Mouse (Mus musculus) forebrain, embryonic 11.5 days (tissue): ENCODE measurements around the gene St7l. TPM values are rescaled to one million over a fixed set of nuclear protein-coding genes. Genes with fewer than 3 reads are reported as not detected.
"Not testable (repeated sequence)": the region's sequence is repeated elsewhere in the genome, so short reads cannot be mapped to it uniquely, and the experiment has no call there.

ENCODE experiments used
- ATAC-seq: fragments of 200-750 bp; cut with Nextera tagmentation; replicated peaks from 2 replicates; pipeline ENCODE4 v1.8.0; 2017; ENCODE audit warnings: moderate TSS enrichment; ENCODE audit not compliant: low FRiP score
- DNase-seq: peaks from one replicate; pipeline ENCODE4 v3.0.0-alpha.2; 2017; ENCODE audit warnings: low spot score
- H3K27ac ChIP-seq: fragments of 300-500 bp; sonication (generic); 2 replicates; pipeline ENCODE4 v1.5.1; 2014; ENCODE audit warnings: low read depth, low read length
- H3K27me3 ChIP-seq: fragments of 300-500 bp; sonication (generic); 2 replicates; pipeline ENCODE4 v1.6.1; 2014; ENCODE audit warnings: mild to moderate bottlenecking, low read length, mixed read lengths; ENCODE audit not compliant: control insufficient read depth, insufficient read depth
- H3K36me3 ChIP-seq: fragments of 300-500 bp; sonication (generic); 2 replicates; pipeline ENCODE4 v1.6.1; 2014; ENCODE audit warnings: mild to moderate bottlenecking, low read length, moderate library complexity, mixed read lengths; ENCODE audit not compliant: control insufficient read depth, insufficient read depth
- H3K4me1 ChIP-seq: fragments of 300-500 bp; sonication (generic); replicated peaks from 2 replicates; pipeline ENCODE4 v1.6.1; 2014; ENCODE audit warnings: low read length, mixed read lengths; ENCODE audit not compliant: control insufficient read depth, insufficient read depth
- H3K4me2 ChIP-seq: fragments of 300-500 bp; sonication (generic); 2 replicates; pipeline ENCODE4 v1.6.1; 2014; ENCODE audit warnings: low read depth, mild to moderate bottlenecking, low read length, moderate library complexity, mixed read lengths; ENCODE audit not compliant: severe bottlenecking
- H3K4me3 ChIP-seq: fragments of 300-500 bp; sonication (generic); 2 replicates; pipeline ENCODE4 v1.5.1; 2014; ENCODE audit warnings: low read depth, low read length
- H3K9ac ChIP-seq: fragments of 300-500 bp; sonication (generic); 2 replicates; pipeline ENCODE4 v1.6.1; 2014; ENCODE audit warnings: low read length
- H3K9me3 ChIP-seq: fragments of 300-500 bp; sonication (generic); 2 replicates; pipeline ENCODE4 v1.6.1; 2016; ENCODE audit warnings: low read length, mixed read lengths; ENCODE audit not compliant: control insufficient read depth
- WGBS: fragments of 180-500 bp; shearing (Covaris S2); extraction: QIAGEN DNeasy Blood & Tissue Kit; methylation state at CpG from one replicate; pipeline ENCODE4 v1.1.7; 2014; 5-methylcytosine and 5-hydroxymethylcytosine counted together
- polyA plus RNA-seq: library from polyadenylated mRNA; unstranded; fragments of >200 nt; fragmentation: Nextera tagmentation; extraction: Ambion mirVana; gene quantifications from 2 replicates; pipeline ENCODE4 v1.2.1, GENCODE M21; 2014

St7l gene
- polyA plus RNA-seq, 1 experiment from 2014 or later = 30.3 TPM

GRCm38 (mm10) chr3:104865341-104865788 lies 1.6 kb downstream of the St7l start:
- WGBS = 2% methylated on average over 12 of the region's 12 CpGs
- ATAC-seq = peak; percentile 22; the same call in 1 of the 2 replicates
- Histone ChIP-seq H3K27ac (peak overlapping the region; percentile 95; the same call in 1 of the 2 replicates), H3K9ac (peak overlapping the region; percentile 98), H3K36me3 (no peaks in the 10 kb centered on the region), H3K27me3 (no peaks in the 10 kb centered on the region), H3K4me1 (peaks cover 4% of the 10 kb centered on the region; the same call in 1 of the 2 replicates), H3K9me3 (no peaks in the 10 kb centered on the region), H3K4me2 (peak overlapping the region; percentile 71), H3K4me3 (peak overlapping the region; percentile 94)
- no peak for DNase-seq

GRCm38 (mm10) chr3:104866674-104867073 lies 2.9 kb downstream of the St7l start:
- not testable (repeated sequence) for H3K4me3 ChIP-seq, H3K36me3 ChIP-seq, H3K9me3 ChIP-seq, H3K4me1 ChIP-seq, ATAC-seq, H3K9ac ChIP-seq, H3K27ac ChIP-seq, DNase-seq, H3K4me2 ChIP-seq, H3K27me3 ChIP-seq

GRCm38 (mm10) chr3:104869611-104870010 lies 5.8 kb downstream of the St7l start:
- no peak for DNase-seq
- Histone ChIP-seq H3K9ac (no peak overlapping the region), H3K4me1 (peaks cover 4% of the 10 kb centered on the region; the same call in 1 of the 2 replicates), H3K27ac (no peak overlapping the region), H3K27me3 (no peaks in the 10 kb centered on the region), H3K4me3 (no peak overlapping the region), H3K36me3 (peaks cover 3% of the 10 kb centered on the region; the same call in 1 of the 2 replicates), H3K9me3 (no peaks in the 10 kb centered on the region), H3K4me2 (no peak overlapping the region)
- ATAC-seq = no peak

- DNase-seq (no peak), ATAC-seq (no peak)
- H3K27me3 ChIP-seq = no peaks in the 10 kb centered on the region
- no peak overlapping the region for H3K4me2 ChIP-seq
- no peak overlapping the region for H3K27ac ChIP-seq
- H3K4me1 ChIP-seq = no peaks in the 10 kb centered on the region
- 92% methylated on average over 3 of the region's 3 CpGs for WGBS
- H3K9me3 ChIP-seq = no peaks in the 10 kb centered on the region
- H3K36me3 ChIP-seq = peaks cover 11% of the 10 kb centered on the region
- no peak overlapping the region for H3K9ac ChIP-seq
- H3K4me3 ChIP-seq = no peak overlapping the region
Observed at GRCm38 (mm10) chr3:104888585-104888984, 24.8 kb downstream of the St7l start.

DNA sequence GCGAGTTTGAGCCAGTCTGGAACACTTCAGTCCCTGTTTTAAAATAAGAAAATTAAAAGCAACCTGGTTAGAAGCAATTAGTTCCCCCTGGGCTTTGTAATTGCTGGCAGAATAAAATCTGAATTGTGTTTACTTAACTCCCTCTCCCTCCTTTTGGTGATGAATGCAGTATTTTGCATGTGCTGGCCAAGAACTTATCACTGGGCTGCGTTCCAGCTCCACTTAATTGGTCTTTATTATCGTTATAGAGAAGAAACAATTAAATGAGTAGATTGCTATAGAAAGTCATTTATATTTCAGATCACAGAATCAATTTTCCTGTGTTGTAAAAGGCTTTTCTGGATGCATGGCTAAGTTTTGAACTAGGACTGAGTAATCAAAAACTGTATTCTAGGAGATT lies 32.3 kb downstream of the St7l start:
- Histone ChIP-seq H3K9ac (no peak overlapping the region), H3K4me1 (no peaks in the 10 kb centered on the region), H3K4me2 (no peak overlapping the region), H3K27me3 (no peaks in the 10 kb centered on the region), H3K4me3 (no peak overlapping the region), H3K36me3 (peaks cover 2% of the 10 kb centered on the region), H3K27ac (no peak overlapping the region), H3K9me3 (no peaks in the 10 kb centered on the region)
- ATAC-seq (no peak), DNase-seq (no peak)
- 88% methylated on average over 3 of the region's 3 CpGs for WGBS

DNA sequence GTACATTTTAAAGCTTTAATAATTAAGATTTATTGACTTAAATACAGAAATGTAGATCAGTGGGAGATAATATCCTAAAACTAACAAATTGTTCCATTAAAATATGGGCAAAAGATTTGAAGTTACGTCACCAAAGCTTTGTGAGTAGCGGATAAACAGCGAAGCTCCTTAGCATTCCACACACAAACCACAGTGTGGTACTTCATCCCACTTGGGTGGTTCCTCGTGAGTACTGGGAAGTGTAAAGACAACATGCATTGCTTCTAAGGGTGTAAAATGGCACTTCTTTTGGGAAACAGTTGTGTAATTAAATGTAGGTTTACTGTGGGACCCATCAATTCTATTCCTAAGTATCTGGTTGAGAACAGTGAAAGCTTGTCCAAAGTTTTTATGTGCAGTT lies 37.3 kb downstream of the St7l start:
- Histone ChIP-seq H3K4me3 (no peak overlapping the region), H3K36me3 (no peaks in the 10 kb centered on the region), H3K4me2 (no peak overlapping the region), H3K27ac (no peak overlapping the region), H3K9ac (no peak overlapping the region), H3K4me1 (no peaks in the 10 kb centered on the region), H3K27me3 (no peaks in the 10 kb centered on the region), H3K9me3 (no peaks in the 10 kb centered on the region)
- WGBS = 94% methylated on average over 4 of the region's 4 CpGs
- DNase-seq = no peak
- no peak for ATAC-seq

GRCm38 (mm10) chr3:104905389-104905788 lies 41.6 kb downstream of the St7l start:
- WGBS = 92% methylated on average over 4 of the region's 4 CpGs
- no peak for ATAC-seq

DNA sequence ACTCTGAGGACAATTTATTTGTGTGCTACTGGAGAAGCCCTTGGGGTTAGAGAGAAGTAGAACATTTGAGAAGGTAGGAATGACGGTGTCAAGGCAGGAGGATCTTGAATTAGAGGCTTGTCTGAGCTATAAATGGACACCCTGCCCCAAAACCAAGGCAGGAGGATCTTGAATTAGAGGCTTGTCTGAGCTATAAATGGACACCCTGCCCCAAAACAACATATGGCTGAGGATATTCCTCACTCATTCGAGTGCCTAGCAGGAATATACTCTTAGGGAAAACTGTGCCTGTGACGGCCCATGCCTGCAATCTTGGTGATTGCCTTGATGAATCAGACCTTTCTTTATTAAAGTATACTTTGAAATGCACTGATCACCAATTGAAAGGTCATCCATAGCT lies 42.2 kb downstream of the St7l start:
- ATAC-seq (no peak), DNase-seq (no peak)
- Histone ChIP-seq H3K36me3 (no peaks in the 10 kb centered on the region), H3K27ac (no peak overlapping the region), H3K27me3 (no peaks in the 10 kb centered on the region), H3K4me1 (0 out of 2 replicates have a peak, but pooled peaks cover 2% of the 10 kb centered on the region), H3K9me3 (no peaks in the 10 kb centered on the region), H3K9ac (no peak overlapping the region), H3K4me2 (no peak overlapping the region), H3K4me3 (no peak overlapping the region)
- WGBS = 88% methylated on average over 3 of the region's 3 CpGs

More at GRCm38 (mm10) chr3:104905389-104905788, 41.6 kb downstream of the St7l start:
- Histone ChIP-seq H3K9ac (no peak overlapping the region), H3K36me3 (no peaks in the 10 kb centered on the region), H3K4me2 (no peak overlapping the region), H3K4me3 (no peak overlapping the region), H3K27me3 (no peaks in the 10 kb centered on the region), H3K9me3 (no peaks in the 10 kb centered on the region), H3K27ac (no peak overlapping the region), H3K4me1 (0 out of 2 replicates have a peak, but pooled peaks cover 2% of the 10 kb centered on the region)
- no peak for DNase-seq

DNA sequence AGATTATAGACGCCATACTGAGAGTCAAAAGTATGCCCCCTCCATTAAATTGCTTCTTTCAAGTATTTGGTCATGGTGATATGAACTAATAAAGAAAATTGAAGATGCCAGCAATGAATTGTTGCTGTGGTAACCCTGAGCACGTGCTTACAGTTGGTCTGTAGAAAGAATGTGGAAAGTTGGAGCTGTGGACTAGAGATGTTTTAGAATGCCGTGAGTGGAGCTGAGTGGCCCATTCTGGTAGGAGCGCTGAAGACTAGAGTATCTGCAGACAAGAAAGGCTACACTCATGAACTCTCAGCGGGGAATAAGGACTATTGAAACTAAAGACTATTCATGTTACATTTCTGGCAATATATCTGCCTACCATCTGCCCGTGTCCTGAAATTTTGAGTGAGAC lies 45.4 kb downstream of the St7l start:
- no peak overlapping the region for H3K9ac ChIP-seq
- H3K4me1 ChIP-seq = 0 out of 2 replicates have a peak, but pooled peaks cover 2% of the 10 kb centered on the region
- ATAC-seq (no peak), DNase-seq (no peak)
- no peaks in the 10 kb centered on the region for H3K27me3 ChIP-seq
- H3K27ac ChIP-seq = no peak overlapping the region
- no peaks in the 10 kb centered on the region for H3K9me3 ChIP-seq
- H3K4me3 ChIP-seq = no peak overlapping the region
- 94% methylated on average over 6 of the region's 6 CpGs for WGBS
- H3K4me2 ChIP-seq = no peak overlapping the region
- H3K36me3 ChIP-seq = no peaks in the 10 kb centered on the region
